Mouse (Mus musculus): ENCODE data around the gene Trappc12.

GRCm38 (mm10) chr12:28675121-28675924 is 74.9 kb downstream of the Trappc12 start, which contains the start of gene Adi1:
- TF ChIP-seq TAL1 (IDR thresholded peaks at IDR 0.05; ENCODE audit: low read length) (no peak), GATA1 (IDR thresholded peaks at IDR 0.05; ENCODE audit: low read length) (no peak)

All from erythroblast, embryonic 14.5 days (primary cell).